Mouse (Mus musculus): ENCODE measurements around the gene Gm3183.
"Not testable (repeated sequence)": the region's sequence is repeated elsewhere in the genome, so short reads cannot be mapped to it uniquely, and the experiment has no call there.

The Gm3183 gene

GRCm38 (mm10) chr5:94865136-94865535 lies at the start of gene Gm3183:
Gm3183 (plus strand) TSS chr5:94865436.
- DNase-seq, result not testable (repeated sequence)

Measured in cerebellum, adult 11 months (tissue).